Mouse (Mus musculus) bone marrow, adult 2 months (tissue): ENCODE data around the gene Klhl32. TPM values are rescaled to one million over a fixed set of nuclear protein-coding genes. Genes with fewer than 3 reads are reported as not detected.
"Not testable (repeated sequence)": the region's sequence is repeated elsewhere in the genome, so short reads cannot be mapped to it uniquely, and the experiment has no call there.

ENCODE experiments used
- H3K27ac ChIP-seq: fragments of 200-500 bp; 2 replicates; pipeline ENCODE4 v1.5.1; 2012; ENCODE audit warnings: low read depth, mild to moderate bottlenecking, control low read depth, inconsistent platforms, low read length; ENCODE audit not compliant: control insufficient read depth, poor library complexity, insufficient read depth
- H3K4me1 ChIP-seq: fragments of 200-500 bp; 2 replicates; pipeline ENCODE4 v1.6.1; 2011; ENCODE audit warnings: low read length; ENCODE audit not compliant: control insufficient read depth, insufficient read depth
- H3K4me3 ChIP-seq: fragments of 200-500 bp; replicated peaks from 2 replicates; pipeline ENCODE3; 2011; ENCODE audit warnings: mild to moderate bottlenecking, low read depth, low read length, control low read depth; ENCODE audit not compliant: control insufficient read depth
- CTCF ChIP-seq: fragments of 200-500 bp; IDR thresholded peaks from 2 replicates; pipeline ENCODE4 v1.5.1; 2011; ENCODE audit warnings: low read length, control low read depth; ENCODE audit not compliant: control insufficient read depth, insufficient read depth
- POLR2A ChIP-seq: fragments of 200-500 bp; IDR thresholded peaks from 2 replicates; pipeline ENCODE4 v1.6.1; 2011; ENCODE audit warnings: low read depth, mild to moderate bottlenecking, control low read depth, low read length, borderline replicate concordance; ENCODE audit not compliant: control insufficient read depth
- WGBS: fragments of 180-500 bp; shearing (Covaris S2); methylation state at CpG from one replicate; pipeline ENCODE4 v1.1.7; 2018; 5-methylcytosine and 5-hydroxymethylcytosine counted together
- polyA plus RNA-seq: library from polyadenylated mRNA; stranded (reverse); fragments of >200 nt; gene quantifications from 2 replicates; pipeline ENCODE4 v1.2.4, GENCODE M21; 2011; ENCODE audit warnings: low replicate concordance; ENCODE audit not compliant: missing spikeins, insufficient read depth, insufficient read length

Gene Klhl32
- polyA plus RNA-seq, 1 experiment, result 0.42 TPM

GRCm38 (mm10) chr4:24715559-24715958, 135.4 kb downstream of the Klhl32 start:
- Histone ChIP-seq H3K27ac (no peak overlapping the region), H3K4me3 (no peak overlapping the region), H3K4me1 (no peaks in the 10 kb centered on the region)
- WGBS, result 59% methylated on average over 4 of the region's 4 CpGs
- TF ChIP-seq CTCF, result no peak
- TF ChIP-seq POLR2A, result no peak

DNA sequence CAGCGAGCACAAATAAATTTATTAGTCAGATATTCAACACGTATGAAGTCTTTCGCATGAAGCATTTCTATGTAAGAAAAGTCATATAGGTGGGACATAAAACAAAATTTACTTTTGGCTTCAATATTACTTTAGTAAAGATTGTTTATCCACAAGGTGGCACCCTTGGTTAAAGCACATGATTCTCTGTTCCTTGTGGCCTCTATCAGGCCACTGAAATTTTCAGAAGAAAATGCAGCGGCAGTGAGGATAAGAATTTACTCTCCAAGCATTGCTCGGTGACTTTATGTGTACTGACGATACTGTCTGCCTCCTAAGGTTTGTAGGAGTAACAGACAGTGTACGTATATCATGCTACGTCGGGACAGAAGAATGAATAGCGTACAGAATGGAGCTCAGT, 136.6 kb downstream of the Klhl32 start:
- Histone ChIP-seq H3K4me3 (no peak overlapping the region), H3K4me1 (no peaks in the 10 kb centered on the region), H3K27ac (no peak overlapping the region)
- 82% methylated on average over 10 of the region's 10 CpGs for WGBS
- TF ChIP-seq CTCF (no peak), POLR2A (no peak)

DNA sequence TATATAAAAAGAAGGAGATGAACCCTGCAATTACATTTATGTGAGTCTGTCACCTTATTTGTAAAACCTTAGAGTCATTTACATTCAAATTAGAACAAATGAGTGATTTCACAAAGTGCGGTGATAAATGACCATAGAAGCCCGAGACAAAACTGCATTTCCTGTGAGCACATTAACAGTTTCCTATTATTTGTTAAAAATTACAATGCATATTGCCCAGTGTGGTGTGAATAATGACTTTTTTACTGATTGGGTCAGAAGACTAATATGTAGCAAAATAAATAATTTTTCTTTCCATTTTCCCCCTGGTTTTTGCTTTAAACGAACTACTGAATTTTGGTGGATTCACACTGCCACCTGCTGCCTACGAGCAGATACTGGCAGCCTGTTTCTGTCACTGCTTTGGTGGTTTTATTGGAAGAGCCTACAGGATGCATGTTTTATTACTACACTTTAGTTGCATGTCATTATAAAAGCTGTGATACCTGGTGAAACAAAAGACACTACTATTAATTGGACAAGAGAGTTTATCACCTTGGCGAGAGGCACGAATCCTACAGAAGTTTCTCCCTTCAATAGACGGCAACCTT, 152.3 kb downstream of the Klhl32 start:
- H3K27ac ChIP-seq, result no peak overlapping the region
- H3K4me1 ChIP-seq, result no peaks in the 10 kb centered on the region
- H3K4me3 ChIP-seq, result no peak overlapping the region
- 55% methylated on average over 7 of the region's 7 CpGs for WGBS
- TF ChIP-seq CTCF, result 0 out of 2 replicates have a peak, but pooled peaks have one; percentile 4
- TF ChIP-seq POLR2A, result no peak

- WGBS, result 75% methylated on average over 2 of the region's 2 CpGs
- H3K4me1 ChIP-seq, result no peaks in the 10 kb centered on the region
Measured at GRCm38 (mm10) chr4:24680080-24680479, 170.8 kb downstream of the Klhl32 start.

DNA sequence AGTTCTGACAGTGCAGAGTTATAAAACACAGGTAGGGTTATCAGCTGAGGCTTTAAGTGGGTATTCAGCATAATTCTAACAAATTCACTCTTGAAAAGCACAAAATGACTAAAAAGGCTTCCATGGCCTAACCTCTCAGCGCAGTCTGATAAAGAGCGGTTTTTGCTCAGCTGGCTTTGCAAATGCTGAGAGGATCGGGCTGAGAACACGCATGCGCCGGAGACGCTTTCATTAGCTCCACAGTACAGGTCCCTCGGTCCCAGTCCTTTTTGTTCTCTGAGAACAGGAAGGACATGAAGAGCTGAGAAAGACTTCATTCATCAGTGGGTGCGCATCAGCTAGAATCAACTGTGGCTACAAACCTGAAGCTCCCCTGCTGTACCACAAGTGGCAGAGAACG, 180.9 kb downstream of the Klhl32 start:
- Histone ChIP-seq H3K4me1 (no peaks in the 10 kb centered on the region), H3K27ac (no peak overlapping the region), H3K4me3 (no peak overlapping the region)
- TF ChIP-seq CTCF (no peak), POLR2A (no peak)
- WGBS, result 92% methylated on average over 10 of the region's 10 CpGs

More at GRCm38 (mm10) chr4:24680080-24680479, 170.8 kb downstream of the Klhl32 start:
- TF ChIP-seq CTCF (no peak), POLR2A (no peak)
- no peak overlapping the region for H3K27ac ChIP-seq
- H3K4me3 ChIP-seq, result no peak overlapping the region

DNA sequence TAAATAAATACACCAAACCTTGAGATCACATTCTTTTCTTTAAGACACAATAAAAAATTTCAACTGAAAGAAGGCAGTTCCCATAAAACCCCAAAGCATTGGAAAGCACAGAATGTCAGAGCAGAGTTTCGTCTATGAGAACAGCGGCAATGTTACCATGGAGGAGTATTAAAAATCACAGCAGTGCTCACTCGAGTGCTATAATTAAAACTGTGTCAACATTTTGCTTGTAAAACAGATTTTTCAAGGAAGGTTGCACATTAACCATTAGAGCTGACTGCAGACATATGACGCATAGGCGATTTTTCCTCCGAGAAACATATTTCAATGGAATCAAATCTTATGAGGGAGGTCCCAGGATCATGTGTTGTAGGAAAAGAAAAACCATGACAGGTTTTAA, 191.7 kb downstream of the Klhl32 start:
- no peaks in the 10 kb centered on the region for H3K4me1 ChIP-seq
- TF ChIP-seq CTCF, result no peak
- no peak for TF ChIP-seq POLR2A
- no peak overlapping the region for H3K27ac ChIP-seq
- no peak overlapping the region for H3K4me3 ChIP-seq
- WGBS, result 90% methylated on average over 6 of the region's 6 CpGs

DNA sequence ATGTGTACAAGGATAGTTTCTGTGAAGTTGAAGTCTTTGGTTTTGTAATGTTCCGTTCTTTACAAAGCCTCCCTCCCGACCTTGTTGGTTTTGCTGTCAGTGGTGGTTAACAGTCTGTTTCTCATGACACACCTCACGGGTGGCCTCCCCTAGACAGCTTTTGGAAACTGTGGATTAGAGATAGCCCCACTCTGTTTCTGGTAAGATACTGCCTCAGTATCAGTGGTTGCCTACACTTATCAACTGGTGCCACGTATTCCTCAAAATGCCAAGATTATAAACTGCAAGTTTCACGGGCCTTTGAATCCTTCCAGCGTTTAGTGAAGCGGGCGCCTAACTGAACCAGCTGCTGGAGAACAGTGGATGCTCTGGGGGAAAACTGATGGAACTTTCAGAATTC, 206.2 kb downstream of the Klhl32 start:
- not testable (repeated sequence) for H3K4me3 ChIP-seq

DNA sequence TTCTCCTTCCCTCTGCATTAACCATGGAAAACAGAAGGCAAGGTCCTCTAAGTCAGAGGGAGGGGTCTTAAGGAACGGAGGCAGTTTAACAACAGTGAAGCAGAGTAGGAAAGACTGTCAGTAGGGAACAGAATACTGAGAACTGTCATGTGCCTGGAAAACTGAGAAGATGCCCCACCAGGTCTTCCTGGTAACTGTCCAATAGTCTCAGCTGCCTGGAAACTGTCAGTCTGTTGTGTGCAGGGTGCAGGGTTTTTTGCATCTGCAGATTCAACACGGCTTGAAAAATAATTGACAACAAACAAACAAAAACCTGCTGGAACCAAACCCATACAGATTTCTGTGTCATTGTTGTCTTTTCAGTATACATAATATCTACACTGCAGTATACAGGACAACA, 208.6 kb downstream of the Klhl32 start:
- TF ChIP-seq POLR2A (no peak), CTCF (no peak)
- 81% methylated on average over 2 of the region's 2 CpGs for WGBS
- H3K27ac ChIP-seq, result no peak overlapping the region

More for the DNA sequence above, 206.2 kb downstream of the Klhl32 start:
- H3K27ac ChIP-seq, H3K4me1 ChIP-seq: not testable (repeated sequence)
- 80% methylated on average over 7 of the region's 8 CpGs for WGBS

More for the DNA sequence above, 208.6 kb downstream of the Klhl32 start:
- Histone ChIP-seq H3K4me3 (no peak overlapping the region), H3K4me1 (no peaks in the 10 kb centered on the region)
